Mouse (Mus musculus) hindbrain, embryonic 12.5 days (tissue): ENCODE data around the gene Sobp. TPM values are rescaled to one million over a fixed set of nuclear protein-coding genes. Genes with fewer than 3 reads are reported as not detected.
A peak's percentile ranks its signal among the peaks of the same experiment; 100 is the strongest.

Source experiments
- ATAC-seq: fragments of 200-750 bp; cut with Nextera tagmentation; 2 replicates; pipeline ENCODE4 v1.8.0; 2017; ENCODE audit warnings: moderate TSS enrichment; ENCODE audit not compliant: low FRiP score
- H3K27ac ChIP-seq: fragments of 300-500 bp; sonication (generic); 2 replicates; pipeline ENCODE4 v1.5.1; 2016; ENCODE audit warnings: mild to moderate bottlenecking
- H3K27me3 ChIP-seq: fragments of 300-500 bp; sonication (generic); 2 replicates; pipeline ENCODE4 v1.6.1; 2016; ENCODE audit warnings: mild to moderate bottlenecking
- H3K36me3 ChIP-seq: fragments of 300-500 bp; sonication (generic); 2 replicates; pipeline ENCODE4 v1.6.1; 2016; ENCODE audit warnings: mild to moderate bottlenecking
- H3K4me1 ChIP-seq: fragments of 300-500 bp; sonication (generic); 2 replicates; pipeline ENCODE4 v1.6.1; 2016
- H3K4me2 ChIP-seq: fragments of 300-500 bp; sonication (generic); replicated peaks from 2 replicates; pipeline ENCODE4 v1.6.1; 2016; ENCODE audit warnings: mild to moderate bottlenecking
- H3K4me3 ChIP-seq: fragments of 300-500 bp; sonication (generic); 2 replicates; pipeline ENCODE4 v1.5.1; 2016; ENCODE audit warnings: mild to moderate bottlenecking
- H3K9ac ChIP-seq: fragments of 300-500 bp; sonication (generic); 2 replicates; pipeline ENCODE4 v1.6.1; 2016; ENCODE audit warnings: mild to moderate bottlenecking, moderate library complexity
- H3K9me3 ChIP-seq: fragments of 300-500 bp; sonication (generic); replicated peaks from 2 replicates; pipeline ENCODE4 v1.6.1; 2016; ENCODE audit warnings: mild to moderate bottlenecking
- WGBS: fragments of 180-500 bp; shearing (Covaris S2); methylation state at CpG from one replicate; pipeline ENCODE4 v1.1.7; 2016; 5-methylcytosine and 5-hydroxymethylcytosine counted together
- polyA plus RNA-seq: library from polyadenylated mRNA; unstranded; fragments of >200 nt; fragmentation: Nextera tagmentation; extraction: Ambion mirVana; gene quantifications from 2 replicates; pipeline ENCODE4 v1.2.1, GENCODE M21; 2016

Sobp gene
- polyA plus RNA-seq, 1 experiment from 2014 or later: 11.5 TPM

DNA sequence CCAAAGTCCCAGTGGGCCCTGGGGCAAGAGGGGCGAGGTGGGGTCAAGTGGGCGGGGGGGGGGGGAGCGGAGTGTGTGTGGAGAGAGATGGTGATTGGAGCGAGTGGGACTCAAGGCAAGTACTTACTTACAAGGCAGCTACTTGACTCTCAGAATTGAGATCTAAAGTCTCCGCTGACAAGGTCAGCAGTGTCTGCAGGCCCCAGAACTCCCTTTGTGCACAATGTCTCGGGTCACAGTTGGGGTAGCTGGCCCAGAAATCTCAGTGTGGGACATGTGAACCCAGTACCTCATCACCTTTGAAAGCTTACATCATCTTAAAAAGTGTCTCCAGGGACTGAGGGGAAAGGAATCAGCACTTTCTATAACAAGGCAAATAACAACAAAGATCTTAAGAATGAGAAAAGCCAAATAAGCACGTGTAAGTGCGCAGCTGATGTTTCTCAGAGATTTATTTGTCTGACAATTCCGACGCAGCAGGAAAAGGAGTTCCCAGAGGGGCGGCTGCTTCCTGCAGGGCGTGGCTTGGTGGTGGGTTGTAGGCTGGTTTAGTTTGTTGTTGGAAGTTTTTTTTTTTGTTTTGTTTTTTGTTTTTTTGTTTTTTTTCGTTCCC, 172.2 kb downstream of the Sobp start:
- Histone ChIP-seq H3K27ac (no peak overlapping the region), H3K36me3 (0 out of 2 replicates have a peak, but pooled peaks cover 4% of the 10 kb centered on the region), H3K9me3 (no peaks in the 10 kb centered on the region), H3K4me2 (peak overlapping the region; percentile 46), H3K4me1 (peaks cover 19% of the 10 kb centered on the region), H3K9ac (no peak overlapping the region), H3K4me3 (no peak overlapping the region), H3K27me3 (no peaks in the 10 kb centered on the region)
- ATAC-seq: no peak
- 3% methylated on average over 12 of the region's 13 CpGs for WGBS

DNA sequence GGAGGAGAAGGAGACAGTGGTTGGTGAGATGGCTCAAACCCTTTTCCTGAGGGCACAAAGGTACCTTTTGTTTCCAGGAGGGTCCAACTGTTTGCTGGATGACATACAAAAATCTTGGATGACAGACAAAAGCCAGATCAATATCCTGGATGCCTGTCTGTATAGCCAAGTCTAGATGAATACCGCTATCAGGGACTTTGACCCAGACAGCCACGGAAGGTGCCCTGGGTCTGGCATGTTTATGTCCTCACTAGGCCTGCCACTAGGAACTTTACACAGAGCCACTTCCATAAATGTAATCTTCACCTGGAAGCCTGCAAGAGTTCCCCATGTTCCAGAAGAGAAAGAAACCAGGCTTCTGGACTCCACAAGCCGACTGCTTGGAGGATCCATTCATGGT, 172.9 kb downstream of the Sobp start:
- Histone ChIP-seq H3K4me3 (no peak overlapping the region), H3K36me3 (0 out of 2 replicates have a peak, but pooled peaks cover 4% of the 10 kb centered on the region), H3K9me3 (no peaks in the 10 kb centered on the region), H3K4me2 (no peak overlapping the region), H3K27ac (no peak overlapping the region), H3K9ac (no peak overlapping the region), H3K27me3 (no peaks in the 10 kb centered on the region), H3K4me1 (peaks cover 19% of the 10 kb centered on the region)
- 69% methylated on average over 3 of the region's 3 CpGs for WGBS
- ATAC-seq: no peak

DNA sequence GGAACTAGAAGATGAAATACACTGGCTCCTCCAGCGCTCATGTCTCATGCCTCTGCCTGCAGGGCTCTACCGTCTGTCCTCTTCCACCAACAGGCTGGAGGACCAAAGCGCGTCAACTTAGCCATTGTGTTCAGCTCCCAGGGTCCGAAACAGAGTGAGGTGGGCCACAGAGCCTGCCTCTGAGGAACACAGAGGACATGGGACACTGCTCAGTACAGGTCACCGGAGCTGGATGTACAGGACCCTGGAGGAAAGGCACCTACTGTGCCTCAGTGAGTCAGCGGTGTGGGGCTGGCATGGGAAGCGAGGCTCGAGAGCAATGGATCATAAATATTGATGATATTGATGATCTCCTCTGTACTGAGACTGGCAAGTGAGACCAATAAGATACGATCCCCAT, 175.0 kb downstream of the Sobp start:
- H3K9me3 ChIP-seq: no peaks in the 10 kb centered on the region
- no peak overlapping the region for H3K9ac ChIP-seq
- WGBS: 90% methylated on average over 10 of the region's 10 CpGs
- H3K4me3 ChIP-seq: no peak overlapping the region
- H3K27me3 ChIP-seq: no peaks in the 10 kb centered on the region
- ATAC-seq: no peak
- H3K4me2 ChIP-seq: no peak overlapping the region
- 0 out of 2 replicates have a peak, but pooled peaks cover 4% of the 10 kb centered on the region for H3K36me3 ChIP-seq
- H3K27ac ChIP-seq: no peak overlapping the region
- peaks cover 29% of the 10 kb centered on the region for H3K4me1 ChIP-seq

DNA sequence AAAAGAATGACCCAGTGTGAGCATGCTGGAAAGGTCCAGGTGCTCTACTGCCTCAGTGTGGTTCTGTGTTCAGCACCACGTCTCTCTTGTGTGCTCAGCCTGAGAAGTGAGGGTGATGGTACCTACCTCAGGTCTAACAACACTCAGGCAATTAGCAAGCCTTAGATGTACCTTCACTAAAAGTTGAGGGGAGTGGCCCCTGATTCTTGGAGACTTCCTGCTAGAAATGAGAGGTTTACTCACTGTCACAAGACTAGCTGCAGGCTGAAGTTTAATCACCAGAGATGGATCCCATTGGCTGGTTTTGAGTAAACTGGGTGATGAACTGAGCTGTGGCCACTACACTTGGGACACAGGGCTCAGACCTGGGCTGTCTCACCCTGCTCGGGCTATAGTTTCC, 177.1 kb downstream of the Sobp start:
- Histone ChIP-seq H3K4me2 (no peak overlapping the region), H3K4me1 (peaks cover 25% of the 10 kb centered on the region), H3K27me3 (peaks cover 4% of the 10 kb centered on the region; the same call in 1 of the 2 replicates), H3K9ac (no peak overlapping the region), H3K36me3 (no peaks in the 10 kb centered on the region), H3K9me3 (no peaks in the 10 kb centered on the region), H3K27ac (no peak overlapping the region), H3K4me3 (no peak overlapping the region)
- WGBS: 84% methylated on average over 2 of the region's 2 CpGs
- no peak for ATAC-seq

DNA sequence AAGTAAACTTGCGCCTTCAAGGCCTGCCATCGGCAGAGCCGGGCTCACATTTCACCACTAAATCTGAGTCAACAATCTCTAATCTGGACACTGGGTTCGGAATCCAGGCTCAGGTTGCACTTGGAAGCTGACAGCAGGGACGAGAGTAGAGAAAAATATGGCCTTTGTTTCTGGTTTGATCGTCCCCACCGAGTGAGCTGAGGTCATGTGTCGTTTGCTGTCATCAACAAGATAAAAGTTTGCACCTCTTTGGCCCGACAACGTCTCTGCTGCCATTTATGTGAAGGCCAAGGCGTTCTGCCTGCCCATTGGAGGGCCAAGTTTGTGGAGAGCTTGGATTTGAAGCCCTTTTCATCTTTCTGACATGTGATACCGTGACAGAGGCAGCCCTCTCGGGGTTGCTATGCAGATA, 178.8 kb downstream of the Sobp start:
- no peak overlapping the region for H3K4me2 ChIP-seq
- H3K36me3 ChIP-seq: no peaks in the 10 kb centered on the region
- WGBS: 46% methylated on average over 13 of the region's 13 CpGs
- ATAC-seq: no peak
- no peak overlapping the region for H3K9ac ChIP-seq
- H3K9me3 ChIP-seq: no peaks in the 10 kb centered on the region
- peak overlapping the region; percentile 62; the same call in 1 of the 2 replicates for H3K27ac ChIP-seq
- peaks cover 4% of the 10 kb centered on the region; the same call in 1 of the 2 replicates for H3K27me3 ChIP-seq
- H3K4me3 ChIP-seq: no peak overlapping the region
- H3K4me1 ChIP-seq: peaks cover 29% of the 10 kb centered on the region

DNA sequence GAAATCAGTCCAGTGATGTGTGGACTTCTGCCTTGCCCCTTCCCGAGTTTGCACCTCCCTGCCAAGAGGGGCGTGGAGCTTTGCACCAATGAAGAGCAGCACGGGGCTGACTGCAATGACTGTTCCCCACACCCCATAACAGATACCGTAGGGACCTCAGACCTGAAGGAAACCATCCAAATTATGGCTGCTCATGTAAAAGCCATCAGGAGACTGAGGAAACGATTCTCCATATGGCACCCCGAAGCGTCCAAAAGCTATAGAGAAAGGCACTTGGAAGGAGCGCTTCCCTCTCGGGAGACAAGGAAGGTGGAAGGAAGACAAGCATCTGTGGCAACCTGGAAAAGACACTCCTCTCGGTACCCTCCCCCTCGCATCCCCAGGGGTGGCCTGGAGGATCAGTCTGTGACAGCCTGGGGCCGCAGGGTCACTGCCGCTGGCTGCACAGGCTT, 180.0 kb downstream of the Sobp start:
- 23% methylated on average over 13 of the region's 13 CpGs for WGBS
- no peak overlapping the region for H3K9ac ChIP-seq
- peak overlapping the region; percentile 32; the same call in 1 of the 2 replicates for H3K27ac ChIP-seq
- H3K36me3 ChIP-seq: no peaks in the 10 kb centered on the region
- H3K4me3 ChIP-seq: no peak overlapping the region
- H3K4me1 ChIP-seq: peaks cover 29% of the 10 kb centered on the region
- no peak for ATAC-seq
- 0 out of 2 replicates have a peak overlapping the region, but pooled peaks have one; percentile 18 for H3K4me2 ChIP-seq
- peaks cover 4% of the 10 kb centered on the region; the same call in 1 of the 2 replicates for H3K27me3 ChIP-seq
- H3K9me3 ChIP-seq: no peaks in the 10 kb centered on the region

DNA sequence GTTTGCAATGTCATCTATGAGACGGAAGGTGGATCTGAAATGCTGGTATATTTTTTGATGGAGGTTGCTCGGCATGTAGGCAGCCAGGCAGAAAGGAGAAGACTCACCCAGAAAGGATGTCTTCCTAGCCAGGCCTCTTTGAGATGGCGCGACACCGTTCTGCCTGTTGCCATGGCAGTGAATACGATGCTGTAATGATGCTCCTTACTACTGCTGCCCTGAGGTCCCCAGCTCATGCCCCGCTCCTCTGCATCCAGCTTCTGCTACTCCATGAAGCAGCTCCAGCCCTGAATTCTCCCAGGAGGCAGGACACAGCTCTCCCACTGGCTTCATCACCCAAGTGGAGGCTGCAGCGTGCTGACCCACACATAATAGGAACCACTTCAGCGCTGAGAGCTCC, 183.3 kb downstream of the Sobp start:
- 56% methylated on average over 9 of the region's 9 CpGs for WGBS
- no peak overlapping the region for H3K9ac ChIP-seq
- no peak for ATAC-seq
- H3K27ac ChIP-seq: no peak overlapping the region
- H3K36me3 ChIP-seq: no peaks in the 10 kb centered on the region
- no peak overlapping the region for H3K4me3 ChIP-seq
- no peaks in the 10 kb centered on the region for H3K9me3 ChIP-seq
- H3K27me3 ChIP-seq: peaks cover 4% of the 10 kb centered on the region; the same call in 1 of the 2 replicates
- peaks cover 35% of the 10 kb centered on the region for H3K4me1 ChIP-seq
- H3K4me2 ChIP-seq: no peak overlapping the region

DNA sequence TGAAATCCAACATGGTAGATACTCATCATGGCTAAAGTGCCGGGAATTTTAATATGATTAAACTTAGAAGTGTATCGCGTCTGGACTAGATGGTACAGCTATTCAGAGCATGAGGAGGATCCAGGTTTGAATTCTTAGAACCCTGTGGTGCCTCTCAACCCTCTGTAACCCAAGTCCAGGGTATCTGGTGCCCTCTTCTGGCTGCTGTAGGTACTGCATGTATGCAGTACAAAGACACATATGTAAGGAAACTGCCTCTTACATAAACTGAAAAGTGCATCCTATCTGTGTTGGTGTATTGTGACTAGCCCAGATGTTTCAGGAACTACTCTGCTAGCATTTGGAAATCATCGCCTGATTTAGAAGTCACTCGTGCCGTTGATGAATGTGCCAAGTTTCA, 184.4 kb downstream of the Sobp start:
- H3K4me1 ChIP-seq: peaks cover 30% of the 10 kb centered on the region
- no peak overlapping the region for H3K4me3 ChIP-seq
- WGBS: 34% methylated on average over 6 of the region's 6 CpGs
- H3K27me3 ChIP-seq: peaks cover 4% of the 10 kb centered on the region
- no peak overlapping the region for H3K9ac ChIP-seq
- H3K9me3 ChIP-seq: no peaks in the 10 kb centered on the region
- no peaks in the 10 kb centered on the region for H3K36me3 ChIP-seq
- ATAC-seq: no peak
- H3K27ac ChIP-seq: no peak overlapping the region
- H3K4me2 ChIP-seq: no peak overlapping the region

DNA sequence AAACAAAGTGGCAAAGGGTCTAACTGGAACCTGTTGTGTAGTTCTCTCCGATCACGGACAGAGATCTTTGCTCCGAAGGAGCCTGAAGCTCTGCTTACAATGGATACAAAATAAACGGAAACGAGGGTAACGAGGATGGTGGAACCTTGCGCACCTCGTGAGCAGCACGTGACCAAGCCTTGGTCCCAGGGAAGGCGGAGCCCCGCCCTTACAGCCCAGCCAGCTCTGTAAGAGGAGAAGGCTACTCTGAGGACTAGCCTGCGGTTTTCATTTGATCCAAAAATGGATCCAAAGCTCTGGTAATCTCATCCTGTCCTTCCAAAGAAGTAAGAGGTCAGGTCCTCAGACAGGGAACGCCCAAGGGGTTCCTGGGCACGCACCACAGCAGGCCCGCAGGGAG, 185.7 kb downstream of the Sobp start:
- Histone ChIP-seq H3K36me3 (no peaks in the 10 kb centered on the region), H3K27me3 (peaks cover 4% of the 10 kb centered on the region), H3K4me1 (peaks cover 20% of the 10 kb centered on the region), H3K9ac (no peak overlapping the region), H3K4me3 (no peak overlapping the region), H3K4me2 (no peak overlapping the region), H3K9me3 (no peaks in the 10 kb centered on the region), H3K27ac (no peak overlapping the region)
- WGBS: 57% methylated on average over 15 of the region's 15 CpGs
- ATAC-seq: no peak

DNA sequence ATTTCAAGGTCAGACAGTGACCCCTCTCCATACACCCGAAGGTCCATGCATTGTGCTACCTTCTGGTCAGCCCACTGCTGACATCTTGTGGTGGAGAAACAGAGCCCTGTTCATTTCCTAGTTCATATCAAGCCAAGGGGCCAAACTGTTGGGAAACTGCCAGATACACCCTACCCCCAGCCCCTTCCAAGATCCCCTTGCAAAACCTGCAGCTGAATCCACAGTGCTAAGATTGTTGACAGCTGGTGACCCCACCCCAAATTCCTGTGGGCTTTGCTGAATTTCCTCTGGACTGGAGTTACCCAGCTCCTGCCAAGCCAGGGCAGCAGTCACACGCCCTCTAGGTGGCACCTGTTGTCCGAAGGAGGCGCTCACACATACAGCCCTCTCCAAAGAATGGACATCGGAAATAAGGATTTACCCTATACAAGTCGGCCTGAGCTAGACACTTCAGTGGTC, 186.7 kb downstream of the Sobp start:
- no peak overlapping the region for H3K27ac ChIP-seq
- H3K9me3 ChIP-seq: no peaks in the 10 kb centered on the region
- no peak overlapping the region for H3K9ac ChIP-seq
- H3K4me2 ChIP-seq: no peak overlapping the region
- peak; percentile 69 for ATAC-seq
- no peak overlapping the region for H3K4me3 ChIP-seq
- H3K36me3 ChIP-seq: no peaks in the 10 kb centered on the region
- WGBS: 15% methylated on average over 6 of the region's 6 CpGs
- H3K4me1 ChIP-seq: peaks cover 19% of the 10 kb centered on the region
- no peaks in the 10 kb centered on the region; the same call in 1 of the 2 replicates for H3K27me3 ChIP-seq

DNA sequence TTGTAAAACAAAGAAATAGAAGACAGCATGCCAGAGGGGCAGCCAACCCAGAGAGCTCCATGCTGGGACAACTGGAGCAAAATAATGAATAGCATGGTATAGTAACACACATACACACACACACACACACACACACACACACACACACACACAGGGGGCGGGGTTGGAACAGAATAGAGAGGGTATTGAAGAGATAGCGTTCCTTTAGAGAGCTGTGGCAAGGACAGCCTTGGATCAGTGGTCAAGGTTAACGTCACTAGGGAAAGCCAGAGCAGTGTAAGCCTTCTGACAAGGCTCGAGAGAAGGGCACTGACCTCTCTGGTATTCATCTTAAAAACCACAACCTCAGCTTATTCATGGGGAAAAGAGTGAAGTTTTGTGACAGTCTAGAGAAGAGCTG, 189.4 kb downstream of the Sobp start:
- Histone ChIP-seq H3K4me3 (no peak overlapping the region), H3K4me2 (no peak overlapping the region), H3K4me1 (peaks cover 11% of the 10 kb centered on the region; the same call in 1 of the 2 replicates), H3K27ac (no peak overlapping the region), H3K9ac (no peak overlapping the region), H3K9me3 (no peaks in the 10 kb centered on the region), H3K36me3 (no peaks in the 10 kb centered on the region), H3K27me3 (no peaks in the 10 kb centered on the region; the same call in 1 of the 2 replicates)
- 39% methylated on average over 4 of the region's 4 CpGs for WGBS
- ATAC-seq: no peak

DNA sequence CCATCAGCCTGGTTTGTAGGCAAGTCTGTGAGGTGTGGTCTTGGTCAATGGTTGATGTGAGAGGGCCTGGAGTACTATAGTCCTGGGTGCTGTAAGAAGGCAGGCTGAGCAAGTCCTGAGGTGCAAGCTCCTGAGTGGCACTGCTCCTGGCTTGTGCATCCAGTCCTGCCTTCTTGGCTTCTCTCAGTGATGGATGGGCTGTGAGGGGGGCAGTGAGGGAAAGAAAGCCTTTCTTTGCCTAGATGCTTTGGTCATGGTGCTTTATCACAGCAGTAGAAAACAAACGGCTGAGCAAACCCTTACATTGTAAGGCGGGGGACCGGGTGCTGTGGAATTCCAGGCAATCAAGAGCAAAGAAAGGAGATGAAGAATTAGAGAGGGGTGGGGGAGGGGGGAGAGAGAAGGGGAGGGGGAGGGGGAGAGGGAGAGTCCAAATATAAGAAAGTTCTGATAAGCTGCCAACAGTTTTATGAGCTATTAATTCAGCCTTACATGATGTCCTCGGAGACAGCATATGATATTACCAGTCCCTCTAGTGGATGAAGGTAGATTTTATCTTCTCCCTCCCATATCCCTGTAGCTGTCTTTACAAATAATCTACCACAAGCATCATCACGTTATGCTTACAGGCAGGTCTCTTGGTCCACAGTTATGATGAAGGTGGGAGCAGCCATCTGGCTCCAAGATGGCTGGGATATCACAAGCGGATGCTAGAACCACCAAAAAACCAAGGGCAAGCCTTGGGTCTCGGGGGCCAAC, 193.2 kb downstream of the Sobp start:
- peak; percentile 67; the same call in 1 of the 2 replicates for ATAC-seq
- WGBS: 46% methylated on average over 7 of the region's 7 CpGs

More for the DNA sequence above, 193.2 kb downstream of the Sobp start:
- H3K36me3 ChIP-seq: no peaks in the 10 kb centered on the region
- 0 out of 2 replicates have a peak, but pooled peaks cover 5% of the 10 kb centered on the region for H3K4me1 ChIP-seq
- no peak overlapping the region for H3K9ac ChIP-seq
- H3K9me3 ChIP-seq: no peaks in the 10 kb centered on the region
- no peak overlapping the region for H3K27ac ChIP-seq
- no peak overlapping the region for H3K4me3 ChIP-seq
- no peaks in the 10 kb centered on the region; the same call in 1 of the 2 replicates for H3K27me3 ChIP-seq
- H3K4me2 ChIP-seq: no peak overlapping the region
